Mouse (Mus musculus) MEL (cell line): ENCODE data around the gene Ndel1. TPM values are rescaled to one million over a fixed set of nuclear protein-coding genes. Genes with fewer than 3 reads are reported as not detected.

Experiments
- DNase-seq: peaks from one replicate; pipeline ENCODE4 v3.0.0; 2011; ENCODE audit warnings: low read depth, low spot score
- H3K27ac ChIP-seq: 2 replicates; pipeline ENCODE4 v1.5.1; 2012; ENCODE audit warnings: low read depth, mild to moderate bottlenecking, control low read depth, low read length, moderate library complexity; ENCODE audit not compliant: control insufficient read depth
- H3K27me3 ChIP-seq, 2 experiments: fragments of 150-350 bp in 1 of 2; sonication (generic) in 1 of 2; 2 replicates each; pipeline ENCODE4 v1.6.1; 2012; ENCODE audit warnings: low read length in 2 of 2, mild to moderate bottlenecking in 2 of 2, improper control_type of control experiment in 1 of 2, moderate library complexity in 1 of 2; ENCODE audit not compliant: insufficient read depth in 2 of 2, control insufficient read depth in 1 of 2
- H3K36me3 ChIP-seq, 2 experiments: 2 replicates each; pipeline ENCODE4 v1.6.1; 2012 to 2014; ENCODE audit warnings: low read length in 2 of 2, improper control_type of control experiment in 1 of 2, inconsistent platforms in 1 of 2, mild to moderate bottlenecking in 1 of 2; ENCODE audit not compliant: insufficient read depth in 2 of 2, control insufficient read depth in 1 of 2
- H3K4me1 ChIP-seq, 2 experiments: fragments of 150-350 bp in 1 of 2; sonication (generic) in 1 of 2; 2 replicates each; pipeline ENCODE4 v1.6.1; 2012; ENCODE audit warnings: low read length in 2 of 2, improper control_type of control experiment in 1 of 2, mild to moderate bottlenecking in 1 of 2; ENCODE audit not compliant: insufficient read depth in 2 of 2, control insufficient read depth in 1 of 2
- H3K4me3 ChIP-seq, 2 experiments: fragments of 150-350 bp in 1 of 2; sonication (generic) in 1 of 2; 2 replicates each; pipeline ENCODE4 v1.5.1; 2012; ENCODE audit warnings: low read depth in 2 of 2, low read length in 2 of 2, mild to moderate bottlenecking in 2 of 2, moderate library complexity in 2 of 2, control low read depth in 1 of 2, improper control_type of control experiment in 1 of 2; ENCODE audit not compliant: control insufficient read depth in 1 of 2, insufficient read depth in 1 of 2
- H3K79me2 ChIP-seq: 2 replicates; pipeline ENCODE4 v1.6.1; 2012; ENCODE audit warnings: mild to moderate bottlenecking, low read length, moderate library complexity; ENCODE audit not compliant: control insufficient read depth, poor library complexity, insufficient read depth
- H3K9ac ChIP-seq: 2 replicates; pipeline ENCODE4 v1.6.1; 2012; ENCODE audit warnings: low read depth, mild to moderate bottlenecking, control low read depth, low read length, moderate library complexity; ENCODE audit not compliant: control insufficient read depth, poor library complexity, severe bottlenecking
- H3K9me3 ChIP-seq: fragments of 150-350 bp; sonication (generic); replicated peaks from 2 replicates; pipeline ENCODE4 v1.6.1; 2012; ENCODE audit warnings: mild to moderate bottlenecking, low read length, improper control_type of control experiment, moderate library complexity; ENCODE audit not compliant: insufficient read depth
- CHD1 ChIP-seq: IDR thresholded peaks from 2 replicates; pipeline ENCODE4 v1.6.1; 2012; ENCODE audit warnings: low read depth, mild to moderate bottlenecking, inconsistent platforms, low read length, improper control_type of control experiment
- CTCF ChIP-seq, 3 experiments: IDR thresholded peaks in 2 of 3; conservative IDR thresholded peaks in 1 of 3; 2 replicates each; pipeline ENCODE4 v1.5.1; 2011 to 2012; ENCODE audit warnings: low read length in 3 of 3, low read depth in 2 of 3, mild to moderate bottlenecking in 2 of 3, improper control_type of control experiment in 1 of 3, inconsistent platforms in 1 of 3, mixed read lengths in 1 of 3, moderate library complexity in 1 of 3; ENCODE audit not compliant: control insufficient read depth in 1 of 3, insufficient read depth in 1 of 3, poor library complexity in 1 of 3, severe bottlenecking in 1 of 3
- ELF1 ChIP-seq: IDR thresholded peaks from 2 replicates; pipeline ENCODE4 v1.6.1; 2014; ENCODE audit warnings: low read depth, mild to moderate bottlenecking, inconsistent platforms, low read length, improper control_type of control experiment, moderate library complexity
- GATA1 ChIP-seq: IDR thresholded peaks from 2 replicates; pipeline ENCODE4 v1.6.1; 2011; ENCODE audit warnings: low read depth, low read length, improper control_type of control experiment
- JUND ChIP-seq: IDR thresholded peaks from 2 replicates; pipeline ENCODE4 v1.6.1; 2011; ENCODE audit warnings: low read depth, mild to moderate bottlenecking, improper control_type of control experiment, low read length
- KAT2A ChIP-seq: conservative IDR thresholded peaks from 2 replicates; pipeline ENCODE4 v1.6.1; 2012; ENCODE audit warnings: low read depth, low read length, improper control_type of control experiment, inconsistent platforms
- MAFK ChIP-seq: IDR thresholded peaks from 2 replicates; pipeline ENCODE4 v1.6.1; 2011; ENCODE audit warnings: low read depth, mild to moderate bottlenecking, low read length, improper control_type of control experiment, borderline replicate concordance
- MEF2A ChIP-seq: IDR thresholded peaks from 2 replicates; pipeline ENCODE4 v1.6.1; 2014; ENCODE audit warnings: low read depth, mild to moderate bottlenecking, inconsistent platforms, low read length, improper control_type of control experiment; ENCODE audit not compliant: poor library complexity, insufficient replicate concordance, severe bottlenecking; ENCODE audit errors: extremely low read depth
- MXI1 ChIP-seq: IDR thresholded peaks from 2 replicates; pipeline ENCODE4 v1.6.1; 2011; ENCODE audit warnings: mild to moderate bottlenecking, low read depth, low read length, improper control_type of control experiment
- MYC ChIP-seq: IDR thresholded peaks from 2 replicates; pipeline ENCODE4 v1.6.1; 2011; ENCODE audit warnings: low read depth, mild to moderate bottlenecking, low read length, improper control_type of control experiment, moderate library complexity
- NELFE ChIP-seq: IDR thresholded peaks from 2 replicates; pipeline ENCODE4 v1.6.1; 2011; ENCODE audit warnings: low read depth, low read length, improper control_type of control experiment
- NRF1 ChIP-seq: IDR thresholded peaks from 2 replicates; pipeline ENCODE4 v1.6.1; 2014; ENCODE audit warnings: low read depth, mild to moderate bottlenecking, inconsistent platforms, low read length, improper control_type of control experiment, moderate library complexity; ENCODE audit not compliant: poor library complexity, insufficient read depth, severe bottlenecking
- POLR2A ChIP-seq, 2 experiments: IDR thresholded peaks; 2 replicates each; pipeline ENCODE4 v1.6.1; 2011 to 2012; ENCODE audit warnings: low read length in 2 of 2, mild to moderate bottlenecking in 2 of 2, control low read depth in 1 of 2, improper control_type of control experiment in 1 of 2, low read depth in 1 of 2, moderate library complexity in 1 of 2; ENCODE audit not compliant: control insufficient read depth in 1 of 2, insufficient read depth in 1 of 2, poor library complexity in 1 of 2
- POLR2AphosphoS2 ChIP-seq: IDR thresholded peaks from 2 replicates; pipeline ENCODE4 v1.6.1; 2011; ENCODE audit warnings: low read length, improper control_type of control experiment
- POLR2AphosphoS5 ChIP-seq: IDR thresholded peaks from 2 replicates; pipeline ENCODE4 v1.6.1; 2012; ENCODE audit warnings: low read depth, borderline replicate concordance, mild to moderate bottlenecking, inconsistent platforms, low read length, moderate library complexity, mixed read lengths
- RAD21 ChIP-seq: IDR thresholded peaks from 2 replicates; pipeline ENCODE4 v1.6.1; 2011; ENCODE audit warnings: mild to moderate bottlenecking, low read depth, low read length, improper control_type of control experiment
- SMC3 ChIP-seq: IDR thresholded peaks from 2 replicates; pipeline ENCODE4 v1.6.1; 2011; ENCODE audit warnings: low read depth, low read length, improper control_type of control experiment
- TBP ChIP-seq: IDR thresholded peaks from 2 replicates; pipeline ENCODE4 v1.8.0; 2011; ENCODE audit warnings: low read depth, low read length, improper control_type of control experiment
- TCF12 ChIP-seq: IDR thresholded peaks from 2 replicates; pipeline ENCODE4 v1.6.1; 2014; ENCODE audit warnings: low read depth, mild to moderate bottlenecking, inconsistent platforms, low read length, improper control_type of control experiment, moderate library complexity
- USF2 ChIP-seq, 2 experiments: IDR thresholded peaks; 2 replicates each; pipeline ENCODE4 v1.6.1; 2011 to 2012; ENCODE audit warnings: improper control_type of control experiment in 2 of 2, low read length in 2 of 2, borderline replicate concordance in 1 of 2, inconsistent platforms in 1 of 2, low read depth in 1 of 2, mild to moderate bottlenecking in 1 of 2; ENCODE audit not compliant: insufficient read depth in 1 of 2
- ZKSCAN1 ChIP-seq: IDR thresholded peaks from 2 replicates; pipeline ENCODE4 v1.6.1; 2012; ENCODE audit warnings: low read depth, mild to moderate bottlenecking, inconsistent platforms, low read length, improper control_type of control experiment, moderate library complexity
- ZMIZ1 ChIP-seq: IDR thresholded peaks from 2 replicates; pipeline ENCODE4 v1.6.1; 2012; ENCODE audit warnings: low read depth, mild to moderate bottlenecking, inconsistent platforms, low read length, improper control_type of control experiment, moderate library complexity
- polyA plus RNA-seq, 2 experiments: library from polyadenylated mRNA; stranded (reverse) in 1 of 2; unstranded in 1 of 2; fragments of >175 nt in 1 of 2; fragments of >200 nt in 1 of 2; gene quantifications; 2 replicates each; pipeline versions ENCODE4 v1.2.1 to v1.2.4; 2012; ENCODE audit warnings: low replicate concordance in 2 of 2, low read depth in 1 of 2; ENCODE audit not compliant: insufficient read length in 2 of 2, insufficient read depth in 1 of 2, missing spikeins in 1 of 2
- total RNA-seq: library from RNA; depleted of rRNA; stranded (reverse); fragments of 300-350 nt; gene quantifications from 2 replicates; pipeline ENCODE4 v1.2.3, GENCODE M21; 2012

Ndel1 gene
- total and polyA plus RNA-seq, 3 experiments, result 55.0 to 70.7 (median 61.2) TPM

DNA sequence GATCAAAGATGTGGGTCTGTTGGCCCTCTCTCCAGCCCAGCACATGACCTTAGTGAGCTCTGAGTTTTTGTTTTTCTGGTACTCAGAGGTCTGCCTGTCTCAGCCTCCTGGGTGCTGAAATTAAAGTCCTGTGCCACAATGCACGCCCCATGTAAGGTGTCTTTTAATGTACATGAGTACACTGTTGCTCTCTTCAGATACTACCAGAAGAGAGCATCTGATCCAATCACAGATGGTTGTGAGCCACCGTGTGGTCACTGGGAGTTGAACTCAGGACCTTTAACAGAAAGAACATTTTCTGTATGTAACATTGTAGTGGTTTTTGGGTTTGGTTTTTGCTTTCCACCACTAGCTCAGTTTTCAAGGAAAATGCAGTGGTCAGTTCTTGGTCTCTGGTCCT, 32.1 kb upstream of the Ndel1 start:
- H3K79me2 ChIP-seq, result peaks cover 22% of the 10 kb centered on the region

GRCm38 (mm10) chr11:68902823-68903222, 31.2 kb upstream of the Ndel1 start:
- peaks cover 25 to 41% of the 10 kb centered on the region in 2 experiments for H3K36me3 ChIP-seq
- DNase-seq, result peak; percentile 54
- H3K27ac ChIP-seq, result peak overlapping the region; percentile 81
- H3K9me3 ChIP-seq, result no peaks in the 10 kb centered on the region
- H3K9ac ChIP-seq, result peak overlapping the region; percentile 92
- H3K27me3 ChIP-seq, result no peaks in the 10 kb centered on the region
- TF ChIP-seq ZKSCAN1 (no peak), TBP (peak; percentile 22; the same call in 1 of the 2 replicates), NELFE (no peak; the same call in 1 of the 2 replicates), POLR2A (IDR thresholded peaks at IDR 0.05; ENCODE audit: control insufficient read depth in 1 of 2, insufficient read depth in 1 of 2, low read depth in 1 of 2, low read length in 2 of 2, poor library complexity in 1 of 2) (peak in 1 of 2 experiments; percentile 29; a peak in 1 of 4 replicates)
- TF ChIP-seq, all 39 proteins: peak for 2
- Histone ChIP-seq H3K4me3 (peak overlapping the region; percentile 84 to 88), H3K4me1 (peaks cover 0 to 43% of the 10 kb centered on the region in 2 experiments; a peak in 2 of 4 replicates), H3K79me2 (peaks cover 22% of the 10 kb centered on the region)

More for the DNA sequence above, 32.1 kb upstream of the Ndel1 start:
- no peaks in the 10 kb centered on the region for H3K27me3 ChIP-seq
- no peaks in the 10 kb centered on the region for H3K9me3 ChIP-seq
- H3K4me3 ChIP-seq, result peak overlapping the region in 1 of 2 experiments; percentile 13; a peak in 2 of 4 replicates
- H3K27ac ChIP-seq, result peak overlapping the region; percentile 34
- no peak for TF ChIP-seq MXI1
- peak in 1 of 2 experiments; percentile 48; a peak in 1 of 4 replicates for TF ChIP-seq POLR2A (IDR thresholded peaks at IDR 0.05; ENCODE audit: control insufficient read depth in 1 of 2, insufficient read depth in 1 of 2, low read depth in 1 of 2, low read length in 2 of 2, poor library complexity in 1 of 2)
- no peak for TF ChIP-seq MAFK
- no peak for TF ChIP-seq CTCF (IDR thresholded peaks at IDR 0.05 in 2 of 3, conservative IDR thresholded peaks at IDR 0.05 in 1 of 3; ENCODE audit: control insufficient read depth in 1 of 3, insufficient read depth in 1 of 3, low read depth in 2 of 3, low read length in 3 of 3, poor library complexity in 1 of 3, severe bottlenecking in 1 of 3)
- TF ChIP-seq ELF1, result no peak
- peak; percentile 53; the same call in 1 of the 2 replicates for TF ChIP-seq POLR2AphosphoS2
- no peak for TF ChIP-seq SMC3
- no peak for TF ChIP-seq KAT2A
- TF ChIP-seq TBP, result 0 out of 2 replicates have a peak, but pooled peaks have one; percentile 25
- TF ChIP-seq NRF1, result no peak
- DNase-seq, result peak; percentile 45
- H3K4me1 ChIP-seq, result peaks cover 0 to 34% of the 10 kb centered on the region in 2 experiments; a peak in 2 of 4 replicates
- peak overlapping the region; percentile 92 for H3K9ac ChIP-seq
- peaks cover 25 to 34% of the 10 kb centered on the region in 2 experiments for H3K36me3 ChIP-seq

- Histone ChIP-seq H3K79me2 (peaks cover 22% of the 10 kb centered on the region), H3K27ac (peak overlapping the region; percentile 81), H3K27me3 (no peaks in the 10 kb centered on the region), H3K4me3 (peak overlapping the region; percentile 84 to 88), H3K36me3 (peaks cover 25 to 46% of the 10 kb centered on the region in 2 experiments), H3K9ac (peak overlapping the region; percentile 92), H3K9me3 (no peaks in the 10 kb centered on the region), H3K4me1 (peaks cover 2 to 46% of the 10 kb centered on the region in 2 experiments; a peak in 2 of 4 replicates)
- peak; percentile 42 for DNase-seq
- TF ChIP-seq KAT2A (no peak), RAD21 (no peak), MYC (0 out of 2 replicates have a peak, but pooled peaks have one; percentile 21), TCF12 (peak; percentile 20; the same call in 1 of the 2 replicates), JUND (no peak; the same call in 1 of the 2 replicates), GATA1 (peak; percentile 56; the same call in 1 of the 2 replicates), POLR2AphosphoS5 (no peak), NELFE (no peak; the same call in 1 of the 2 replicates), POLR2A (IDR thresholded peaks at IDR 0.05; ENCODE audit: control insufficient read depth in 1 of 2, insufficient read depth in 1 of 2, low read depth in 1 of 2, low read length in 2 of 2, poor library complexity in 1 of 2) (no peak), CTCF (IDR thresholded peaks at IDR 0.05 in 2 of 3, conservative IDR thresholded peaks at IDR 0.05 in 1 of 3; ENCODE audit: control insufficient read depth in 1 of 3, insufficient read depth in 1 of 3, low read depth in 2 of 3, low read length in 3 of 3, poor library complexity in 1 of 3, severe bottlenecking in 1 of 3) (no peak), MEF2A (no peak), USF2 (IDR thresholded peaks at IDR 0.05; ENCODE audit: borderline replicate concordance in 1 of 2, insufficient read depth in 1 of 2, low read depth in 1 of 2, low read length in 2 of 2) (no peak), ZMIZ1 (no peak), CHD1 (0 out of 2 replicates have a peak, but pooled peaks have one; percentile 54)
Measured at GRCm38 (mm10) chr11:68902367-68902766, 30.7 kb upstream of the Ndel1 start.
